Mouse (Mus musculus) forebrain, embryonic 16.5 days (tissue): ENCODE measurements around the gene Fgf15. TPM values are rescaled to one million over a fixed set of nuclear protein-coding genes. Genes with fewer than 3 reads are reported as not detected.

Experiments used
- ATAC-seq: fragments of 200-750 bp; cut with Nextera tagmentation; 2 replicates; pipeline ENCODE4 v1.8.0; 2017; ENCODE audit warnings: mild to moderate bottlenecking, moderate library complexity
- H3K27ac ChIP-seq: fragments of 300-500 bp; sonication (generic); 2 replicates; pipeline ENCODE4 v1.5.1; 2014; ENCODE audit warnings: low read length, control low read depth
- H3K27me3 ChIP-seq: fragments of 300-500 bp; sonication (generic); replicated peaks from 2 replicates; pipeline ENCODE4 v1.6.1; 2014; ENCODE audit warnings: low read length; ENCODE audit not compliant: control insufficient read depth, insufficient read depth
- H3K36me3 ChIP-seq: fragments of 300-500 bp; sonication (generic); 2 replicates; pipeline ENCODE4 v1.6.1; 2014; ENCODE audit not compliant: control insufficient read depth, insufficient read depth
- H3K4me1 ChIP-seq: fragments of 300-500 bp; sonication (generic); replicated peaks from 2 replicates; pipeline ENCODE4 v1.6.1; 2014; ENCODE audit warnings: low read length; ENCODE audit not compliant: control insufficient read depth, insufficient read depth
- H3K4me2 ChIP-seq: fragments of 300-500 bp; sonication (generic); 2 replicates; pipeline ENCODE4 v1.6.1; 2014; ENCODE audit warnings: mild to moderate bottlenecking, low read length, control low read depth
- H3K4me3 ChIP-seq: fragments of 300-500 bp; sonication (generic); replicated peaks from 2 replicates; pipeline ENCODE4 v1.5.1; 2014; ENCODE audit warnings: mild to moderate bottlenecking, low read length, control low read depth
- H3K9ac ChIP-seq: fragments of 300-500 bp; sonication (generic); replicated peaks from 2 replicates; pipeline ENCODE4 v1.6.1; 2014; ENCODE audit warnings: low read depth, low read length, control low read depth
- H3K9me3 ChIP-seq: fragments of 300-500 bp; sonication (generic); 2 replicates; pipeline ENCODE4 v1.6.1; 2016; ENCODE audit warnings: low read length; ENCODE audit not compliant: control insufficient read depth
- WGBS: fragments of 180-500 bp; shearing (Covaris S2); extraction: QIAGEN DNeasy Blood & Tissue Kit; methylation state at CpG from one replicate; pipeline ENCODE4 v1.1.7; 2014; 5-methylcytosine and 5-hydroxymethylcytosine counted together
- polyA plus RNA-seq: library from polyadenylated mRNA; unstranded; fragments of >200 nt; fragmentation: Nextera tagmentation; extraction: Ambion mirVana; gene quantifications from 2 replicates; pipeline ENCODE4 v1.2.1, GENCODE M21; 2015

Gene Fgf15
- polyA plus RNA-seq = 11.6 and 19.7 TPM in 2 replicates

DNA sequence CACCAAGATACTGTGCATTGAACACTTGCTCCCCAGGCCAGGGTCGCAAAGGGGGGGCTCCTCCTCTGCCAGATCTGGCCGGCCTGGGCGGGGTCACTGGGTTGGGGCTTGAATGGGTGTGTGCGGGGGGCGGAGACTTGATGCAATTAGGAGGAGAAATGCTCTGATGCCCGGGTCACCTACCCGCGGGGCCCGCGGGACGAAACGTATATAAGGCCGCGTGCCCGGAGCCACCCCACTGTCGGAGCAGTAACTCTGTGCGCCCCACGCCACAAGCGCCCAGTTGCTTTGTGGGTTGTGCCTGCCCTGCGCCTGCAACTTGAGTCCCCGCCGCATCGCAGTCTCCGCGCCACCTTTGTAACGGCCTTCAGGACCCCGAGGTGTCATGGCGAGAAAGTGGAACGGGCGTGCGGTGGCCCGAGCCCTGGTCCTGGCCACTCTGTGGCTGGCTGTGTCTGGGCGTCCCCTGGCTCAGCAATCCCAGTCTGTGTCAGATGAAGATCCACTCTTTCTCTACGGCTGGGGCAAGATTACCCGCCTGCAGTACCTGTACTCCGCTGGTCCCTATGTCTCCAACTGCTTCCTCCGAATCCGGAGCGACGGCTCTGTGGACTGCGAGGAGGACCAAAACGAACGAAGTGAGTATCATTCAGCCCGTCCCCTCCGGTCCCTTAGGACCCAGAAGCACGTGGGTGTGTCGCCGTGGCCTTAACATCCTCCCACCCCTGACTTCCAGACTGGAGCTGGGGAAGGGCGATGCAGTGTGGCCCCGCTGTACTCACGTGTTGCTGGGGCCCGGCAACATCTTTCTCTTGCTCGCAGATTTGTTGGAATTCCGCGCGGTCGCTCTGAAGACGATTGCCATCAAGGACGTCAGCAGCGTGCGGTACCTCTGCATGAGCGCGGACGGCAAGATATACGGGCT lies at the start of gene Fgf15:
Gene Fgf15, plus strand, starts transcription at position 238 of the 925 bp plus-strand sequence.
- Histone ChIP-seq H3K27me3 (peaks cover 25% of the 10 kb centered on the region), H3K9ac (peak within 1 kb of the TSS; percentile 46), H3K27ac (no peak within 1 kb of the TSS; the same call in 1 of the 2 replicates), H3K36me3 (no peaks in the 10 kb centered on the region), H3K4me1 (peaks cover 26% of the 10 kb centered on the region), H3K9me3 (no peaks in the 10 kb centered on the region), H3K4me2 (peak within 1 kb of the TSS; percentile 96), H3K4me3 (peak within 1 kb of the TSS; percentile 53)
- under 1% methylated on average over 65 of the region's 65 CpGs for WGBS
- ATAC-seq = peak; percentile 16

DNA sequence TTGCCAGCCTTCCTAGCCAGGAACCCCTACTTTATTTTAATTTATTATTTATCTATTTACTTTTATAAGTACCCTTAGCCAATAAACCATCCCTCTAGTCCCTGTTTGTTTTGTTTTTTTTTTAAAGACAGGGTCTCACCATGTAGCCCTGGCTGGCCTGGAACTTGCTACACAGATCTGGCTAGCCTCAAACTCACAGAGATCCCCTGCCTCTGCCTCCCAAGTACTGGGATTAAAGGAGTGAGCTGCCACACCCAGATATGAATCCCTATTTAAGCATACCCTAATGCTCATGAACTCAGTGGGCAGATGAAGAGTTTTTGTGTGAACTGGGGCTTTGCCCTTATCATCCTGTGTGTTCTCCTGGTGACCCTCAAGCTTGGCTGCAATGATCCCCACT lies 49.3 kb upstream of the Fgf15 start, which contains the start of gene Fgf4:
Gene Fgf4, plus strand, starts transcription at position 301 of the 400 bp plus-strand sequence.
- H3K9ac ChIP-seq = no peak within 1 kb of the TSS
- no peak within 1 kb of the TSS for H3K27ac ChIP-seq
- H3K4me3 ChIP-seq = no peak within 1 kb of the TSS
- ATAC-seq = no peak
- H3K36me3 ChIP-seq = no peaks in the 10 kb centered on the region
- no peaks in the 10 kb centered on the region for H3K9me3 ChIP-seq
- no peak within 1 kb of the TSS for H3K4me2 ChIP-seq
- no peaks in the 10 kb centered on the region for H3K4me1 ChIP-seq
- peaks cover 5% of the 10 kb centered on the region; the same call in 1 of the 2 replicates for H3K27me3 ChIP-seq

DNA sequence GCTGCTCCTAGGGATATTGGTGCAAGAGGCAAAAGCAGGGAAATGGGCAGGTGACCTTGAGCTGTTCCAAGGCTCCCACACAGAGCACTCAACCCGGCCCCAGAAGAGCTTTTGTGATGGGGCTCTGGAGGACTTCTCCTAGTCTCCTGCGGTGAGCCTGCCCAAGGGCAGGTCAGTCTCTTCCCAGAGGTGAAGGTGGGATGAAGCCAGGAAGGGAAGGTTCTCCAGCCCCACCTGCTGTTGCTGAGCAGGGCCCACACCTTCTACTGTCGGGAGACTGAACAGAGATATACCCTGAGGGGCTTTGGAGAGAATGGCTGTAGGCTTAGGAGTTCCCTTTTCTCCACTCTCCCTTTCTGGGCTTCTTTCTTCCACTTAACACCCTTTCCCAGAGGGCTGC lies 45.0 kb upstream of the Fgf15 start:
- no peak overlapping the region for H3K4me2 ChIP-seq
- no peaks in the 10 kb centered on the region for H3K36me3 ChIP-seq
- 54% methylated on average over 3 of the region's 3 CpGs for WGBS
- H3K4me3 ChIP-seq = no peak overlapping the region
- H3K4me1 ChIP-seq = no peaks in the 10 kb centered on the region
- ATAC-seq = no peak
- no peak overlapping the region for H3K9ac ChIP-seq
- no peaks in the 10 kb centered on the region for H3K27me3 ChIP-seq
- no peak overlapping the region for H3K27ac ChIP-seq
- no peaks in the 10 kb centered on the region for H3K9me3 ChIP-seq

DNA sequence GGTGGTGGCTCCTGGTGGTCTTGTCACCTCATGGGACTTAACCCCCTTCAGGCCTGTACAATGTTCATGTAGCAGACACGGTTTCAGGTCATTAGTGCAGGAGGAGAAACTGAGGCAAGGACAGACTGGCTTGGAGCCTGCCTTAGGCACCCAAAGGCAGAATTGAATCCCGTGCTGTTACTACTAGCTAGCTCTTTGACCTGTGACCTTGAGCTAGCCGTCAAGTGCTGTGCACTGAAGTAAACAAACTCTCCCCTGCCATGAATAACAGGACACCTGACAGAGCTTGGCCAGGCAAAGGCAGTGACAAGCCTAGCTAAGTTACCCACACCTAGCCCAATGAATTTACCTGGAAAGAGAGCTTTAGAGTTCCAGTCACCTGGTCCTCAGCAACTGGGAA lies 41.4 kb upstream of the Fgf15 start:
- no peak for ATAC-seq
- WGBS = 60% methylated on average over 3 of the region's 3 CpGs

DNA sequence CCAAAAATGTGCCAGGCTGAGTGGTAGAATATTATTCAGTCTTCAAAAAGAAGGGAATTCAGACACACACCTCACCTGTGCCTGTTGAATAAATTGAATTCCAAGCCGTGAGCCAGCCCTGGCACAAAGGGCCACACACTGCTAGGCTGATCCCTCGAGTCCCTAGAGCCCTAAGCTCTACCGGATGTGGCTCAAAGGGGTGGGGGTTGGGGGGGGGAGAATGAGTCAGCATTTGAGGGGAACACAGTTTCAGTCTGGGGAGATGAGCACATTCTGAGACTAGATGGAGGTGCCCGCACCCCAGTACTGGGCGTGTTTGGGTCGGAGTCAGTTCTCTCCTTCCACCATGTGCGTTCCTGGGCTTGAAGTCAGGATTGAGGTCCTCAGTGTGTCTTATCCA lies 39.2 kb upstream of the Fgf15 start:
- Histone ChIP-seq H3K27me3 (peaks cover 28% of the 10 kb centered on the region), H3K4me1 (peaks cover 12% of the 10 kb centered on the region), H3K36me3 (no peaks in the 10 kb centered on the region), H3K27ac (no peak overlapping the region), H3K4me2 (no peak overlapping the region), H3K9ac (no peak overlapping the region), H3K4me3 (no peak overlapping the region), H3K9me3 (no peaks in the 10 kb centered on the region)
- WGBS = 90% methylated on average over 7 of the region's 7 CpGs
- no peak for ATAC-seq

More for the DNA sequence above, 41.4 kb upstream of the Fgf15 start:
- H3K27me3 ChIP-seq = peaks cover 7% of the 10 kb centered on the region; the same call in 1 of the 2 replicates
- no peaks in the 10 kb centered on the region for H3K36me3 ChIP-seq
- H3K4me2 ChIP-seq = no peak overlapping the region
- no peaks in the 10 kb centered on the region for H3K9me3 ChIP-seq
- no peak overlapping the region for H3K27ac ChIP-seq
- no peak overlapping the region for H3K4me3 ChIP-seq
- H3K4me1 ChIP-seq = no peaks in the 10 kb centered on the region
- H3K9ac ChIP-seq = no peak overlapping the region

DNA sequence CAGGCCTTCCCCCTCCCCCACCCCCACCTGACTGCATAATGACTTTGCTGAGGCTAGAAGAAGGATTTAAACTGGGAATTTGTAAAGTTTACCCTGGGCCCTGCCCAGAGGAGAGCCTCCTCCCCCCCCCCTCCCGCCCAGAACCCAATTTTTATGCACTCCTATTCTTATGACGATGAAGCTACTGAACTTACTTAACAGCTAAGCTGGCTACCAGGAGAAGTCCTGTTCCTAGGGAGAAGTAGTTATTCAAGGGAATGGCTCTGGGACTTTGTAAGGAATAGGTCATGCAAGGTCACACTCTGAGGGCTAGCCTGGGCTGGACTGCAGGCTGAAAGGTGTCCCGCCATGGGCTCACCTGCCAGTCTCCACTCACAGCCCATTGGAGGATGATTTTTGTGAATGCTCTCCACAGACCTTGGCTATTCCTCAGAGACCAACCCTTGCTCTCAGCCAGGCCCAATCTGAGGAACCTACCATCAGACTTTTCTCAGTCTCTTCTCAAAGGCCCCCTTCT lies 38.4 kb upstream of the Fgf15 start:
- Histone ChIP-seq H3K4me1 (peaks cover 12% of the 10 kb centered on the region), H3K27ac (no peak overlapping the region), H3K9ac (no peak overlapping the region), H3K36me3 (no peaks in the 10 kb centered on the region), H3K4me2 (no peak overlapping the region), H3K4me3 (no peak overlapping the region), H3K27me3 (peaks cover 35% of the 10 kb centered on the region), H3K9me3 (no peaks in the 10 kb centered on the region)
- 84% methylated on average over 3 of the region's 3 CpGs for WGBS
- no peak for ATAC-seq

DNA sequence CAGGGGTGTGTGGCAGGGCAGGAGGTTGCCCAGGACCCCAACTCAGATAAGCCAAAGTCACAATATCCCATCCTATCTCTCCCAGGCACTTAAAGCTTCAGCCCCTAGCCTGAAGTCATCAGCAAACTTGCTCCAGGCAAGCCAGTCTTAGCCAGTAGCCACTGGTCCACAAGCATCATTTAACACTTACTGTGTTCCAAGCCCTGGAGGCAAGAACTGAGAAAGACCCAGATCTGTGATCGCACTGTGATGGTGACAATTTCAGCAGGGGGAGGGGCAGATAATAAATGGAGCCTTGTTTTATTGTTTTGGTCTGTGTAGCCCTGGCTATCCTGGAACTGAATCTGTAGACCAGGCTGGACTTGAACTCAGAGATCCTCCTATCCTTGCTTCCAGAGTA lies 37.6 kb upstream of the Fgf15 start:
- 87% methylated on average over 1 of the region's 1 CpGs for WGBS
- H3K4me3 ChIP-seq = no peak overlapping the region
- H3K9me3 ChIP-seq = no peaks in the 10 kb centered on the region
- H3K4me1 ChIP-seq = peaks cover 12% of the 10 kb centered on the region
- H3K9ac ChIP-seq = no peak overlapping the region
- H3K27me3 ChIP-seq = peaks cover 43% of the 10 kb centered on the region
- no peak for ATAC-seq
- H3K4me2 ChIP-seq = no peak overlapping the region
- no peaks in the 10 kb centered on the region for H3K36me3 ChIP-seq
- no peak overlapping the region for H3K27ac ChIP-seq

DNA sequence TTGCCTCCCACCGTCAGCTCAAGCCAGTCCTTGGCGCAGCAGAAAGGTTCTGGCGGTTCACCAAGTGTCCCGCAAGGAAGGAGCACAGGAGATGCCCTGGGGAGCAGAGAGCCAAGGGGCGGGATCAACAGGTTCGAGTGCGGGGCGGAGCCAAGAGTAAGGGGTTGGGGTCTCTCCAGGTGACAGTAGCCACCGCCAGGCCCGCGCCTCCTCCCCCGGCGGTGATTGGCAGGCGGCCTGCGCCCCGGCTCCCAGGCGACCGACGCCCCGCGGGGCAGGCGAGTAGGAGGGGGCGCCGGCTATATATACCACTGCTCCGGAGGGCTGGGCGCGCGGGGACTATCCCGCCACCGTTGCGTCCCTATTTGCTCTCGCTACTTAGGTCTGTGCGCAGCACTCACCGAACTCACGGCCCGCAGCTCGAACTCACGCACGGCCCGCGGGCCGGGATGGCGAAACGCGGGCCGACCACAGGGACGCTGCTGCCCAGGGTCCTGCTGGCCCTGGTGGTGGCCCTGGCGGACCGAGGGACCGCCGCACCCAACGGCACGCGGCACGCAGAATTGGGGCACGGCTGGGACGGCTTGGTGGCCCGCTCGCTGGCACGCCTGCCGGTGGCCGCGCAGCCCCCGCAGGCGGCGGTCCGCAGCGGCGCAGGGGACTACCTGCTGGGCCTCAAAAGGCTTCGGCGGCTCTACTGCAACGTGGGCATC lies 35.1 kb upstream of the Fgf15 start:
- no peak overlapping the region for H3K9ac ChIP-seq
- WGBS = under 1% methylated on average over 70 of the region's 72 CpGs
- no peaks in the 10 kb centered on the region for H3K9me3 ChIP-seq
- H3K4me1 ChIP-seq = peaks cover 12% of the 10 kb centered on the region
- H3K27me3 ChIP-seq = peaks cover 62% of the 10 kb centered on the region
- ATAC-seq = no peak
- H3K27ac ChIP-seq = no peak overlapping the region
- peak overlapping the region; percentile 26 for H3K4me2 ChIP-seq
- peak overlapping the region; percentile 14 for H3K4me3 ChIP-seq
- no peaks in the 10 kb centered on the region for H3K36me3 ChIP-seq

DNA sequence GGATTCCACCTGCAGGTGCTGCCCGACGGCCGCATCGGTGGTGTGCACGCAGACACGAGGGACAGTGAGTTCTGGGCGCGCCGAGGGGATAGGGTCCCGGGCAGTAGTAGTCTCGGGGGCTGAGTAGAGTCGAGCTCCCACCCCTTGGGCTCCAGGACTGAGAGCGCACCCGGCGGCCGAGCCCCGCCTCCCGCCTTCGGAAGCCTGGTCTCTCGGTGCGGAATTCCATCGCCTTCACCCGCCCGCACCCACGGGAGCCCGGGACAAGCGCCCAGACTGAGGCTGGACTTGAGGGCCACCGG lies 34.6 kb upstream of the Fgf15 start:
- ATAC-seq = no peak
- H3K4me2 ChIP-seq = peak overlapping the region; percentile 26
- peaks cover 12% of the 10 kb centered on the region for H3K4me1 ChIP-seq
- no peaks in the 10 kb centered on the region for H3K36me3 ChIP-seq
- H3K4me3 ChIP-seq = 0 out of 2 replicates have a peak overlapping the region, but pooled peaks have one; percentile 12
- H3K27me3 ChIP-seq = peaks cover 62% of the 10 kb centered on the region
- H3K27ac ChIP-seq = no peak overlapping the region
- under 1% methylated on average over 28 of the region's 28 CpGs for WGBS
- no peaks in the 10 kb centered on the region for H3K9me3 ChIP-seq
- H3K9ac ChIP-seq = no peak overlapping the region
